Mouse (Mus musculus): ENCODE data around the gene Col27a1. TPM values are rescaled to one million over a fixed set of nuclear protein-coding genes. Genes with fewer than 3 reads are reported as not detected.

Gene Col27a1
- polyA plus RNA-seq, 1 experiment from 2014 or later, result 5.7 TPM

GRCm38 (mm10) chr4:63221096-63221958 lies 7.5 kb downstream of the Col27a1 start:
- TF ChIP-seq CTCF (IDR thresholded peaks at IDR 0.05; ENCODE audit: low read depth), result no peak
- 0 out of 2 replicates have a peak, but pooled peaks have one; percentile 11 for ATAC-seq (replicated peaks; ENCODE audit: low FRiP score, low read depth)
- Histone ChIP-seq H3K4me3 (replicated peaks; ENCODE audit: low read depth, low read length) (no peak overlapping the region), H3K4me2 (ENCODE audit: low read length) (no peak overlapping the region), H3K4me1 (replicated peaks; ENCODE audit: insufficient read depth, low read length) (peaks cover 12% of the 10 kb centered on the region), H3K9ac (ENCODE audit: low read depth, low read length) (no peak overlapping the region), H3K27ac (no peak overlapping the region), H3K27me3 (ENCODE audit: insufficient read depth, low read length) (no peaks in the 10 kb centered on the region), H3K36me3 (ENCODE audit: insufficient read depth, low read length) (peaks cover 7% of the 10 kb centered on the region; the same call in 1 of the 2 replicates), H3K9me3 (replicated peaks; ENCODE audit: low read length) (no peaks in the 10 kb centered on the region)
- WGBS, result 81% methylated on average over 15 of the region's 15 CpGs
- DNase-seq (ENCODE audit: low spot score), result no peak

DNA sequence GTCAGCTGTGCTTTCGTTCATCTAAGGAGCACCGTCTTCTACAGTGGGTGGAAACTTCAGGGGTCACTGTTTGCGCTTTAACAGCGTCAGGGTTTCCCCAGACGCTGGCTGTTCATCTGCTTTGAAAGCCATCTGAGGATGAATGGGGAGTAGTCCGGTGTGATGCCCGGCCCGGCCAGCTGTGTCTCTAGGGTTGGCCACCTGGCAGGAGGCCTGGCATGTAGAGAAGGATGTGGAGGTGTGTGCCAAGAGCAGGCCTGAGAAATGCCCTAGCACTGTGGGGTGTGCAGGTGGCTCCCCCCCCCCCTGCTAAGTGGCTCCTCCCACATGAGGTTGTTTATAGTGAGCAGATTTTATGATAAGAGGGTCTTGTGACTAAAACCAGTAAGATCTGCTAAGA lies 8.4 kb downstream of the Col27a1 start:
- H3K27ac ChIP-seq, result no peak overlapping the region
- H3K9ac ChIP-seq (ENCODE audit: low read depth, low read length), result no peak overlapping the region
- no peak for ATAC-seq (replicated peaks; ENCODE audit: low FRiP score, low read depth)
- no peak overlapping the region for H3K4me3 ChIP-seq (replicated peaks; ENCODE audit: low read depth, low read length)
- H3K36me3 ChIP-seq (ENCODE audit: insufficient read depth, low read length), result peaks cover 7% of the 10 kb centered on the region; the same call in 1 of the 2 replicates
- H3K4me1 ChIP-seq (replicated peaks; ENCODE audit: insufficient read depth, low read length), result peaks cover 20% of the 10 kb centered on the region
- 61% methylated on average over 8 of the region's 8 CpGs for WGBS
- no peak for TF ChIP-seq CTCF (IDR thresholded peaks at IDR 0.05; ENCODE audit: low read depth)
- H3K27me3 ChIP-seq (ENCODE audit: insufficient read depth, low read length), result no peaks in the 10 kb centered on the region
- H3K9me3 ChIP-seq (replicated peaks; ENCODE audit: low read length), result no peaks in the 10 kb centered on the region
- H3K4me2 ChIP-seq (ENCODE audit: low read length), result no peak overlapping the region
- DNase-seq (ENCODE audit: low spot score), result no peak

GRCm38 (mm10) chr4:63225373-63225772 lies 11.6 kb downstream of the Col27a1 start:
- Histone ChIP-seq H3K27ac (no peak overlapping the region), H3K4me2 (ENCODE audit: low read length) (no peak overlapping the region), H3K4me3 (replicated peaks; ENCODE audit: low read depth, low read length) (no peak overlapping the region), H3K9ac (ENCODE audit: low read depth, low read length) (no peak overlapping the region), H3K27me3 (ENCODE audit: insufficient read depth, low read length) (no peaks in the 10 kb centered on the region), H3K36me3 (ENCODE audit: insufficient read depth, low read length) (peaks cover 7% of the 10 kb centered on the region; the same call in 1 of the 2 replicates), H3K9me3 (replicated peaks; ENCODE audit: low read length) (no peaks in the 10 kb centered on the region), H3K4me1 (replicated peaks; ENCODE audit: insufficient read depth, low read length) (peaks cover 28% of the 10 kb centered on the region)
- TF ChIP-seq CTCF (IDR thresholded peaks at IDR 0.05; ENCODE audit: low read depth), result no peak
- 50% methylated on average over 10 of the region's 10 CpGs for WGBS
- ATAC-seq (replicated peaks; ENCODE audit: low FRiP score, low read depth), result no peak
- DNase-seq (ENCODE audit: low spot score), result peak; percentile 86

GRCm38 (mm10) chr4:63226164-63226882 lies 12.5 kb downstream of the Col27a1 start:
- H3K27ac ChIP-seq, result peak overlapping the region; percentile 72
- peak; percentile 14; the same call in 1 of the 2 replicates for ATAC-seq (replicated peaks; ENCODE audit: low FRiP score, low read depth)
- no peak for DNase-seq (ENCODE audit: low spot score)
- no peaks in the 10 kb centered on the region for H3K27me3 ChIP-seq (ENCODE audit: insufficient read depth, low read length)
- H3K9ac ChIP-seq (ENCODE audit: low read depth, low read length), result no peak overlapping the region
- no peaks in the 10 kb centered on the region for H3K9me3 ChIP-seq (replicated peaks; ENCODE audit: low read length)
- no peak overlapping the region for H3K4me2 ChIP-seq (ENCODE audit: low read length)
- H3K4me3 ChIP-seq (replicated peaks; ENCODE audit: low read depth, low read length), result no peak overlapping the region
- H3K4me1 ChIP-seq (replicated peaks; ENCODE audit: insufficient read depth, low read length), result peaks cover 31% of the 10 kb centered on the region
- 62% methylated on average over 8 of the region's 8 CpGs for WGBS
- TF ChIP-seq CTCF (IDR thresholded peaks at IDR 0.05; ENCODE audit: low read depth), result no peak
- H3K36me3 ChIP-seq (ENCODE audit: insufficient read depth, low read length), result peaks cover 7% of the 10 kb centered on the region; the same call in 1 of the 2 replicates

DNA sequence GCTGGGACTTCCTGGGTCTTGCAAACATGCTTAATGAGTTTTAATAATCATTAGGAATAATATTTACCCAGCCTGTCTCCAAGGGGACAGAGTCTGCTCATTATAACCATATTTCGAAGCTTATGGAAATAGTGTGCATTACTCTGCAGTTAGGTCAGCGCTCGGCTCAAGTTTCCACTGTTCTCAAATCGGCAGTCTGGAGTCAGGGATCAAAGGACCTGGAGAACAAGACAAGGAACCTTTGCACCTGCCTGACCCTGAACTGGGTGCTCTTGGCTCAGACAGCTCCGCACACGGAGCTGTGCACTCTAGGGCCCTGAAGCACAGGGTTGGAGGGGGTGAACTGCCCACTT lies 13.1 kb downstream of the Col27a1 start:
- DNase-seq (ENCODE audit: low spot score) (peak; percentile 49), ATAC-seq (replicated peaks; ENCODE audit: low FRiP score, low read depth) (peak; percentile 44; the same call in 1 of the 2 replicates)
- Histone ChIP-seq H3K4me3 (replicated peaks; ENCODE audit: low read depth, low read length) (no peak overlapping the region), H3K36me3 (ENCODE audit: insufficient read depth, low read length) (peaks cover 7% of the 10 kb centered on the region; the same call in 1 of the 2 replicates), H3K4me1 (replicated peaks; ENCODE audit: insufficient read depth, low read length) (peaks cover 31% of the 10 kb centered on the region), H3K9me3 (replicated peaks; ENCODE audit: low read length) (no peaks in the 10 kb centered on the region), H3K4me2 (ENCODE audit: low read length) (no peak overlapping the region), H3K27ac (peak overlapping the region; percentile 72), H3K27me3 (ENCODE audit: insufficient read depth, low read length) (no peaks in the 10 kb centered on the region), H3K9ac (ENCODE audit: low read depth, low read length) (no peak overlapping the region)
- TF ChIP-seq CTCF (IDR thresholded peaks at IDR 0.05; ENCODE audit: low read depth), result no peak
- WGBS, result 39% methylated on average over 6 of the region's 6 CpGs

DNA sequence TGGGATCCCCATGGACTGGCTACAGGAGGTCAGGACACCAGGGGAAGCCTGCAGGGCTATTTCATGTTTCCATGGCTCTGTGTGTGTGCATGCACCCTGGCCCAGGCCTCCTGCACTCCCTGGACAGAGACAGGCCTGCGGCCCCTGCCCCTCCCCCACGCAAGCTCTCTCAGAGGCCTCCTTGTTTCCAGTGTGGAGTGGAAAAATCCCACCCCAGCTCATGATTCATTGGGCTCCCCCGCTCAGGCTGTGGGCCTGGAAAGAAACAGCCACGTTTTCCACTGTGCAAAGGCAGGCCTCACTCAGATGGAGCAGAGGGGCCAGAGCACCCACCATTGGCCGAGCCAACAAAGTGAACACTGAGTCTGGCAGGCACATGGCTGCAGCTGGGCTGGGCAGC lies 15.1 kb downstream of the Col27a1 start:
- Histone ChIP-seq H3K36me3 (ENCODE audit: insufficient read depth, low read length) (peaks cover 7% of the 10 kb centered on the region; the same call in 1 of the 2 replicates), H3K27me3 (ENCODE audit: insufficient read depth, low read length) (no peaks in the 10 kb centered on the region), H3K4me2 (ENCODE audit: low read length) (no peak overlapping the region), H3K9ac (ENCODE audit: low read depth, low read length) (peak overlapping the region; percentile 37; the same call in 1 of the 2 replicates), H3K4me1 (replicated peaks; ENCODE audit: insufficient read depth, low read length) (peaks cover 49% of the 10 kb centered on the region), H3K9me3 (replicated peaks; ENCODE audit: low read length) (no peaks in the 10 kb centered on the region), H3K27ac (no peak overlapping the region), H3K4me3 (replicated peaks; ENCODE audit: low read depth, low read length) (no peak overlapping the region)
- 42% methylated on average over 5 of the region's 5 CpGs for WGBS
- peak; percentile 69 for DNase-seq (ENCODE audit: low spot score)
- peak; percentile 31; the same call in 1 of the 2 replicates for ATAC-seq (replicated peaks; ENCODE audit: low FRiP score, low read depth)
- no peak for TF ChIP-seq CTCF (IDR thresholded peaks at IDR 0.05; ENCODE audit: low read depth)
